Mouse (Mus musculus) layer of hippocampus, adult 18-20 months (tissue): ENCODE data around the gene Maml2. TPM values are rescaled to one million over a fixed set of nuclear protein-coding genes. Genes with fewer than 3 reads are reported as not detected.

Experiments
- DNase-seq, 2 experiments: peaks; one replicate each; pipeline ENCODE4 v3.0.0; 2022; ENCODE audit warnings: low spot score in 2 of 2
- total RNA-seq, 2 experiments: library from RNA; stranded (reverse); gene quantifications; 2 replicates each; pipeline ENCODE4 v1.2.3; 2021

The Maml2 gene
- total RNA-seq, 2 experiments from 2014 or later: 22.1 to 23.9 TPM

- no peak for DNase-seq
These were observed 148.5 kb downstream of the Maml2 start for GRCm38 (mm10) chr9:13446236-13446635.

GRCm38 (mm10) chr9:13446703-13447285 is 149.0 kb downstream of the Maml2 start, which contains the start of gene Gm17571:
Gm17571 (minus strand) TSS chr9:13446753.
- DNase-seq: no peak

GRCm38 (mm10) chr9:13448716-13449115 is 151.0 kb downstream of the Maml2 start:
- no peak for DNase-seq

- no peak for DNase-seq
These were observed 156.9 kb downstream of the Maml2 start for GRCm38 (mm10) chr9:13454651-13455123.

- no peak for DNase-seq
These were observed 157.5 kb downstream of the Maml2 start for GRCm38 (mm10) chr9:13455231-13455630.

GRCm38 (mm10) chr9:13457774-13458173 is 160.0 kb downstream of the Maml2 start:
- peak; percentile 38 to 71 for DNase-seq

GRCm38 (mm10) chr9:13459371-13459770 is 161.6 kb downstream of the Maml2 start:
- DNase-seq: peak in 1 of 2 experiments; percentile 33

- DNase-seq: no peak
These were observed 162.3 kb downstream of the Maml2 start for GRCm38 (mm10) chr9:13460012-13460411.

- no peak for DNase-seq
These were observed 163.2 kb downstream of the Maml2 start for GRCm38 (mm10) chr9:13460926-13461325.

GRCm38 (mm10) chr9:13465358-13466020 is 167.7 kb downstream of the Maml2 start:
- no peak for DNase-seq

GRCm38 (mm10) chr9:13466351-13466750 is 168.6 kb downstream of the Maml2 start:
- no peak for DNase-seq

- DNase-seq: no peak
These were observed 169.1 kb downstream of the Maml2 start for GRCm38 (mm10) chr9:13466816-13467215.

- DNase-seq: no peak
These were observed 170.0 kb downstream of the Maml2 start for GRCm38 (mm10) chr9:13467745-13468144.

GRCm38 (mm10) chr9:13468778-13469177 is 171.0 kb downstream of the Maml2 start:
- DNase-seq: no peak

GRCm38 (mm10) chr9:13470013-13470412 is 172.3 kb downstream of the Maml2 start:
- DNase-seq: no peak

GRCm38 (mm10) chr9:13474951-13475350 is 177.2 kb downstream of the Maml2 start:
- no peak for DNase-seq

- DNase-seq: no peak
These were observed 181.5 kb downstream of the Maml2 start for GRCm38 (mm10) chr9:13479275-13479674.

- DNase-seq: no peak
These were observed 185.7 kb downstream of the Maml2 start for GRCm38 (mm10) chr9:13483199-13484068.

GRCm38 (mm10) chr9:13484267-13485240 is 186.8 kb downstream of the Maml2 start:
- peak in 1 of 2 experiments; percentile 44 for DNase-seq

- no peak for DNase-seq
These were observed 188.2 kb downstream of the Maml2 start for GRCm38 (mm10) chr9:13485914-13486313.

GRCm38 (mm10) chr9:13491107-13491506 is 193.3 kb downstream of the Maml2 start:
- no peak for DNase-seq
